Mouse (Mus musculus) olfactory bulb, adult 2 months (tissue): Measurements from ENCODE around the gene Fopnl.

Source experiments
- CTCF ChIP-seq: fragments of 200-500 bp; IDR thresholded peaks from 2 replicates; pipeline ENCODE4 v1.5.1; 2012; ENCODE audit warnings: low read depth, mild to moderate bottlenecking, low read length, moderate library complexity; ENCODE audit not compliant: insufficient read depth
- POLR2A ChIP-seq: fragments of 200-500 bp; IDR thresholded peaks from 2 replicates; pipeline ENCODE4 v1.6.1; 2012; ENCODE audit warnings: mild to moderate bottlenecking, low read depth, low read length, moderate library complexity; ENCODE audit not compliant: insufficient read depth

DNA sequence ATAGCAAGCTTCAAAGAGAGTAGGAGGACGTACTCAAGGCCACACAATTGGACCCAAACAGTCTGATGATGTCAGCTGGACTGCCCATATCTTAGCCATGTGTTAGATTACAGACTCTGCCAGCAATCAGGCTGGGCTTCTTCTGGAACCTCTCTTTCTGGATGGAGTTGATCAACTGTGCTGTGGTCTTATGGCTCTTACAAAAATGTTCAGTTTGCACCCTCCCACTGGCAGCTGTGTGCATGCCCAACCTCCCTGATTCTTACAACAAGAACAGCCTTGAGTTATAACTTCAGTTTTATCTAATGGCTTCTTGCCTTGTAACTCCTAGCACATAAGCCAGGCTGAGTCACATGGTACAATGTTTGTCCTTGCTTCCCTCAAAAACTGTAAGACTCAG, 11.0 kb upstream of the Fopnl start:
- TF ChIP-seq CTCF: no peak
- TF ChIP-seq POLR2A: no peak
